Mouse (Mus musculus): ENCODE data around the gene 4921536K21Rik.

Gene 4921536K21Rik

DNA sequence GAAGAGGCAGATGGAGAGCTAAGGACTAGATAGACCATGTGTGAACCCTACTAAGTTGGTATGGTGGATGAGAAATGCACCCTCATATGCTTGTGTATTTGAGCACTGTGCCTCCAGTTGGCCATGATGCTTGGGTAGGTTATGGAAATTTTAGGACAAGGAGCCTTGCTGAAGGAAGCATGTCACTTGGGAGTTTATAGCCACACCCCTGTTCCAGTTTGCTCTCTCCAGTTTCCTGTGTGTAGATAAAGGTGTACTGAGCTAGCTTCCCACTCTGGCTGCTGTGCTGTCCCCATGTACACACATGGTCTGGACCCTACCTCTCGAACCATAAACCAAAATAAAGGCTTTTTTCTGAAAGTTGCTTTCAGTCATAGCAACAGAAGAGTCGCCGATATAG, 40.7 kb downstream of the 4921536K21Rik start:
- in situ Hi-C loops (cut with MseI, MboI) = no loop called here

- in situ Hi-C loops (cut with MseI, MboI) = no loop called here
Observed at GRCm38 (mm10) chr11:3853481-3854034, 41.3 kb downstream of the 4921536K21Rik start.

DNA sequence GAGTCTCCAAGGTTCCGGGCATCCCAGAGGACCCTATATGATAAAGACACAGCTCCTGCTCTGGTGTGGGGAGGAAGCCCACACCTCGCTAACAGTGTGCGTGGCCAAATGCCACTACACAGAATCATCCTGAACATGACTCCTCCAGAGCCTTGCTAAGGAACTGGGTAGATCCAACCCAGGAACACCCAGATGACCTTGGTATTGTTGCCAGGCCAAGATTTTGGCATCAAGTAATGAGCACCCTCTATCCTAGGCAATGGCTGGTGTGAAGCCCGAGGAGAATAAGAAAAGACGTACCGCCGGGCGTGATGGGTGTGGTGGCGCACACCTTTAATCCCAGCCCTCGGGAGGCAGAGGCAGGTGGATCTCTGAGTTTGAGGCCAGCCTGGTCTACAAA, 41.9 kb downstream of the 4921536K21Rik start:
- in situ Hi-C loops (cut with MseI, MboI) = no loop called here

DNA sequence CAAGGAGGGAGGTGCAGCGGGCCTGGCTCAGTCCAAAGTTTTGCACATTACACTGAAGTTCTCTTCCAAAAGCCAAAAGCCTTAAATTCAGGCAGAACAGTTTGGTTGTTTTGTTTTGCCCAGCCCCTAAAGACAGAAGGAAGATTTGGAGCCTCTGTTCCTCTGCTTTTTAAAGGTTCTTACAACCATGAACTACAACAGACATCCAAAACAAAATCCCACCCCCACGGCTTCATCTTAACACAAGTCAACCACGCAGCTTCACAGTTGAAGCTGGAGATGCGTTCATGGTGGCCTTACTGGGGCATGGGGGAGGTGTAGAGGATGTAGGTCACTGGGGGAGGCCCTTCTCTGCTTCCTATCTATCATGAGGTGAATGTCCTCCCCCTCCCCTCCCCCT, 43.0 kb downstream of the 4921536K21Rik start:
- in situ Hi-C loops (cut with MseI, MboI) = no loop called here

- in situ Hi-C loops (cut with MseI, MboI) = no loop called here
Observed at GRCm38 (mm10) chr11:3850746-3851277, 44.1 kb downstream of the 4921536K21Rik start.

GRCm38 (mm10) chr11:3850315-3850614, 44.6 kb downstream of the 4921536K21Rik start:
- in situ Hi-C loops (cut with MseI, MboI) = no loop called here

- in situ Hi-C loops (cut with MseI, MboI) = no loop called here
Observed at GRCm38 (mm10) chr11:3849469-3850314, 45.2 kb downstream of the 4921536K21Rik start.

GRCm38 (mm10) chr11:3846351-3846750, 48.5 kb downstream of the 4921536K21Rik start:
- in situ Hi-C loops (cut with MseI, MboI) = no loop called here

DNA sequence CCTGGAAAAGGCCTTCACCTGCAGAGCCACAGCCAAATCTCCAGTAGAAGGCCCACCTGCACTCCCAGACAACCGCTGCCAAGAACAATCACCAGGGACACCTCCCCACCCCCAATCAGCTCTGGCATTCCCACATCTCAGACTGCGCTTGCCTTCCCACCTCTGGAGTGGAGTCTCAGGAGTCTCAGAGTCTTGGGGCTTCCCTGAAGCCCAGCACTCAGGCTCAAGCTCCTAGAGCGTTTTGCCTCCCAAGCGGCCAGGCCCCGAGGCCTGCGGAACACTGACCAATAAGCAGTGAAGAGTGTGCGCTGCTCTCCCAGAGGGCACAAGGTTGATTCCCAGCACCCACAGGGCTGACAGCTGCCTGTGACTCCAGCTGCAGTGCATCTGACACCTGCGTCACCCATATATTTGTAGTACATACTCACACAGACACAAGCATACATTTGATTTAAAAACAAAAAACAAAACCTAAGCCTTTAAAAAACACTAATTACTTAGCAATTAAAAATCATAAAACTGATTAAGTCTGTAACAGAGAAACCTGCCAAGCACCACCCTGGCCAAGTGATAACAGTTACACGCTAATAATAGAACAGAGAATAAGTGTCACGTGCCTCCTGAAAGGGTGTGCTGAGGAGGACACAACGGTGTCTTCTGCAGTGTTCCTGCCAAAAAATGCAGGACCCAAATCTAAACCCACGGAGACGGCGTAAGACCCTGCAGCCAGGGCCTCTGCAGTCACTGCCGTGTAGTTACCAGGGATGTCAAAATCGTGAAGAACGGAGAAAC, 50.8 kb downstream of the 4921536K21Rik start:
- in situ Hi-C loops (cut with MseI, MboI) = no loop called here
